Mouse (Mus musculus) small intestine, adult 2 months (tissue): ENCODE results near the gene Rps15.

ENCODE experiments used
- CTCF ChIP-seq: fragments of 200-500 bp; IDR thresholded peaks from 2 replicates; pipeline ENCODE4 v1.5.1; 2012; ENCODE audit warnings: low read depth, mild to moderate bottlenecking, control low read depth, inconsistent platforms, low read length, moderate library complexity, mixed read lengths; ENCODE audit not compliant: insufficient replicate concordance, insufficient read length; ENCODE audit errors: extremely low read depth
- POLR2A ChIP-seq: fragments of 200-500 bp; IDR thresholded peaks from 2 replicates; pipeline ENCODE4 v1.6.1; 2012; ENCODE audit warnings: low read depth, mild to moderate bottlenecking, control low read depth, inconsistent platforms, low read length, moderate library complexity

DNA sequence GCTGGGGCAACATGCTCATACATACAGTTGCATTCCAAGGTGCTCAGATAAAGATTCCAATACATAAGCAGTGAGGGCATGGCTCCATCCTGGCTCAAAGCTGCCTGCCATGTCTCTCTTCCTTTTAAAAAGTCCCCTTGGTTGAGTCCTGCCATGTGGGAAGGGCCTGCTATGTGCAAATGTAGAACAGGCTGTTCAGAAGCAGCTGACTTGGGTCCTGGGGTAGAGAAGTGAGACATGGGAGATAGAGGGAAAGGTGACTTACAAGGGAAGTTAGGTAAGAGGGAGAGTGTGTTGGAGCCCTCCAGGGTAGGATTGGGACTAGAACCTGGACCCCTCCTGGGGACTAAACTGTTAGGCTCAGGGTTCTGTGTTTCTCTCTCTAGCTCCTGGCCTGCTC lies 40.2 kb upstream of the Rps15 start:
- no peak for TF ChIP-seq CTCF
- no peak for TF ChIP-seq POLR2A
